Mouse (Mus musculus) erythroid progenitor cell, adult 5-6 weeks (primary cell): ENCODE results near the gene Arrdc5. TPM values are rescaled to one million over a fixed set of nuclear protein-coding genes. Genes with fewer than 3 reads are reported as not detected.

Experiments
- ATAC-seq: replicated peaks from 2 replicates; pipeline ENCODE4 v1.8.0; 2016; ENCODE audit warnings: moderate number of reproducible peaks, mild to moderate bottlenecking, moderate TSS enrichment, inconsistent platforms; ENCODE audit not compliant: poor library complexity, low FRiP score, severe bottlenecking
- total RNA-seq, 2 experiments: library from RNA; stranded (forward) in 1 of 2; stranded (reverse) in 1 of 2; fragments of 150-400 nt in 1 of 2; fragments of 186-747, 209-891 nt in 1 of 2; gene quantifications; 2 replicates each; pipeline versions ENCODE4 v1.2.3 to v1.2.4; 2015 to 2017; ENCODE audit warnings: low replicate concordance in 2 of 2

The Arrdc5 gene
- total RNA-seq, 2 experiments from 2014 or later = not detected

GRCm38 (mm10) chr17:56304718-56305117 is 4.6 kb upstream of the Arrdc5 start:
- no peak for ATAC-seq

GRCm38 (mm10) chr17:56303847-56304586 is 3.9 kb upstream of the Arrdc5 start:
- peak; percentile 84 for ATAC-seq

- ATAC-seq = peak; percentile 88
Observed at GRCm38 (mm10) chr17:56303160-56303846, 3.2 kb upstream of the Arrdc5 start, which contains the start of gene Uhrf1. Gene Uhrf1, plus strand, starts transcription at chr17:56303321.

GRCm38 (mm10) chr17:56302363-56302996 is 2.4 kb upstream of the Arrdc5 start:
- 0 out of 2 replicates have a peak, but pooled peaks have one; percentile 2 for ATAC-seq

GRCm38 (mm10) chr17:56298238-56298637 is 1.8 kb downstream of the Arrdc5 start:
- no peak for ATAC-seq

DNA sequence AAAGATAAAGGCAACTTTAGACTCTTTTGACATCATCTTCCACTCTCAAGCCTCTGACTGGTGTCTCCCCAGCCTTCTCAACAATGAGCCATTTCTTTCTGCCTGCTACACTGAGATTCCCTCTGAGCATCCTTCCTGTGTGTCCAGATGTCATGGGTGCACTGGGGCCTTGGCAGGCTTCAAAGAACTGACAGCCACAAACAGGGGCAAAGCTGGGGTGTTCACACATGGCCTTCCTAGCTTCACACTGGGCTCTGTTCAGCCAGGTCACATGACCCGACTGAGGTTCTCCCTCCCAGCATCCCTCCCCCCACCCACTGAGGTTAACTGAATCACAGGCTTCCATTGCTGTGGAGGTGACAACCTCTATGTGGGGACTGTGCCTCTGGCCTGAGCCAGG is 3.9 kb downstream of the Arrdc5 start:
- ATAC-seq = no peak

DNA sequence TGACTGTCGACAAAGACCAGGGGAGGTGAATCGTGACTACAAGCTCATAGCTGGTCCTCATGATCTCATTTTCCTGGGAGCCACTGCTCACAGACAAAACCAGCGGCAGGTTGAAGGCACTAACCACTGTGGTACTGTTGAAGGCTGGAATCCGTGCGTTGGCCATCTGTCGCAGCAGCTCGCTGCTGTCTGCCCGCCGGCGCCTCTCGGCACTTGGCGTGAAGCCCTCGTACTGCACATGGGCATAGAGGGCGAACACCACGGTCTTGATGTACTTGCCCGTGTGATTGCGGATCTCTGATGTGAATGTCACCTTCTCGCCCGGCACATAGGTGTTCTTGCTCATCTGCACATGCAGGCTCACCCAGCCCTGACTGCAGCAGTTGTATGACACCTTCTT is 5.8 kb downstream of the Arrdc5 start:
- ATAC-seq = no peak

DNA sequence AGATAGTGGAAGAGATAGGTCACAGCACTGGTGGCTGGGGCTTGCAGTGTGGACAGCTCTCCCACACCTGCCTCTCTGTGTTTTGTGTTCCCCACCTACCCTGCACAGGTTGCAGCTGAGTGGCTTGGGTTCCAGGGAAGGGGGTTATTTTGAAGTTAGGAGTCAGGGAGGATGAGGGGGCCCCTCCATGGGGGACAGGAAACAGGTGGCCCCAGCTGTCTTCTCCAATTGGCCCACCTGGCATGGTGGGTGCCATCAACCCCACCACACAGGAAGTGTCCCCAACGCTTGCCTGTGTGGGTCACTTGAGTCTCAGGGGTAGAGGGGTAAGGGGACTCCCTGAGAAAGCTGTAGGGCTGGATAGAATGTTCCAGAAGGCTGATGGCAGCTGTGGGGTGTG is 6.8 kb downstream of the Arrdc5 start:
- ATAC-seq = no peak

DNA sequence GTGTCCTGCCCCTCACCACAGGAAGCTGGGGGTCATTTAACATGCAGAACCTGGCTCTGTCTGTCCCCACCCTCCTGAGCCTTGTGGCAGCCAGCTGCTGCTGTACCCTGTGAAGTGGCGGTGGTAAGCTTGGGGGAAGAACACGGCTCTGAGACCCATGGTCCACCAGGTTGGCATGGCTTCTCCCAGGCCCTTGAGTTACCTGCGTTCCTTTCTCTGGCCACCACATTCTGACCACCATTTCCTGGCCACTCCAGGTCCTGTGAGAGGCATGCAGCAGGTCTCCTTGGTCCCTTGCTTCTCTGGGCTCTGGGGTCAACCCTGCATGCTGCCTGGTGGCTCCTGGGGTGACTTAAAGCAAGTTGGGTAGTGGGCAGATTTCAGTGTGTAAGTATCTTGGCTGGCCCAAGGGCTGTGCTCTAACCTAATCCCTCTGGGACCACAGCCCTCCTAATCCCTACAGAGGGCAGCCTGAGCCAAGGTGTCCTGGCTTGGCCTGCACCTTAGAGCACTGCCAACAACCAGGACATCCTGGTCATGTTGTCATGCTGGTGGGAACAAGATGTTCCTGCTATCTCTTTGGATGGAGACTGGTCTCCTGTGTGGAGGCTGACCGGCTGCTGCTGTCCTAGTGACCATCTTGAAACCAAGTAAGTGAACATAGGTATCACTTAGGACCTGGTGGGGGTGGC is 7.4 kb downstream of the Arrdc5 start, which contains the start of gene Plin3:
Plin3 (minus strand) TSS at position 343 of the 692 bp plus-strand sequence.
- no peak for ATAC-seq

- ATAC-seq = no peak
Observed at GRCm38 (mm10) chr17:56291826-56292475, 8.1 kb downstream of the Arrdc5 start.

GRCm38 (mm10) chr17:56291171-56291511 is 8.9 kb downstream of the Arrdc5 start:
- ATAC-seq = peak; percentile 81

DNA sequence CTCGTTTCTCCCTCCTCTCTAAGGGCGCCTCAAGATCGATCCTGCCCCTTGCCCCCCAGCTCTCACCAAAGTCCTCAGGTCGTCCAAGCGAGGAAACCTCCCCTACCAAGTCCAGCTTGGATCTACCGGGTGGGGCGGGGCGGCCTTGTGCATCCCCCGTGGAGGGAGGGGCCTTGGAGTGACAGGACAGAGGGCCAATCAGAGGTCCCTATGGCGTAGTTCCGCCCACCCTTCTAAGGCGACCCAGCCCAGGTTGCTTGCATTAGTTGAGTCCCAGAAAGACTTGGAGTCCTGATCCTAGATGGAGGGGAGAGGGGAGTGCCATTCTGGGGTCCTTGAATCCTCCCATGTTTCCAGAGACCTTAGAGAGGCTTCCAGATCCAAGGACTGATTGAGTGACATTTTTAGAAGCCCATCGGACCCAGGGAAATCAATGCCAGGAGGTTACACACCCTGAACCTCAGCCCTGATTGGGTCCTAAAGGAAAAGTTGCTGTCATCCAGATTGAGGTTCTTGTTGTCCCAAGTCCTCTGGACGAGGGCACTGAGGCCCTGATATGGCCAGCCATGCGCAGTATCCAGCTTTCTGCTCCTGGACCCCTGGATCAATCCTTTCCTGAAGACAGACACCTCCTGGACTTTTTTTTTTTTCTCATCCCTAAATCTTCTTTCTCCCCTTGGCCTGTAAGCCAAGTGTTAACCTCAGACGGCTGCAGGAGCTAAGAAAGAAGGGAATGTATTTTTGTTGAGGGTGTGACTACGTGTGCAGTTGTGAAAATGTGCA is 9.5 kb downstream of the Arrdc5 start:
- peak; percentile 66 for ATAC-seq

DNA sequence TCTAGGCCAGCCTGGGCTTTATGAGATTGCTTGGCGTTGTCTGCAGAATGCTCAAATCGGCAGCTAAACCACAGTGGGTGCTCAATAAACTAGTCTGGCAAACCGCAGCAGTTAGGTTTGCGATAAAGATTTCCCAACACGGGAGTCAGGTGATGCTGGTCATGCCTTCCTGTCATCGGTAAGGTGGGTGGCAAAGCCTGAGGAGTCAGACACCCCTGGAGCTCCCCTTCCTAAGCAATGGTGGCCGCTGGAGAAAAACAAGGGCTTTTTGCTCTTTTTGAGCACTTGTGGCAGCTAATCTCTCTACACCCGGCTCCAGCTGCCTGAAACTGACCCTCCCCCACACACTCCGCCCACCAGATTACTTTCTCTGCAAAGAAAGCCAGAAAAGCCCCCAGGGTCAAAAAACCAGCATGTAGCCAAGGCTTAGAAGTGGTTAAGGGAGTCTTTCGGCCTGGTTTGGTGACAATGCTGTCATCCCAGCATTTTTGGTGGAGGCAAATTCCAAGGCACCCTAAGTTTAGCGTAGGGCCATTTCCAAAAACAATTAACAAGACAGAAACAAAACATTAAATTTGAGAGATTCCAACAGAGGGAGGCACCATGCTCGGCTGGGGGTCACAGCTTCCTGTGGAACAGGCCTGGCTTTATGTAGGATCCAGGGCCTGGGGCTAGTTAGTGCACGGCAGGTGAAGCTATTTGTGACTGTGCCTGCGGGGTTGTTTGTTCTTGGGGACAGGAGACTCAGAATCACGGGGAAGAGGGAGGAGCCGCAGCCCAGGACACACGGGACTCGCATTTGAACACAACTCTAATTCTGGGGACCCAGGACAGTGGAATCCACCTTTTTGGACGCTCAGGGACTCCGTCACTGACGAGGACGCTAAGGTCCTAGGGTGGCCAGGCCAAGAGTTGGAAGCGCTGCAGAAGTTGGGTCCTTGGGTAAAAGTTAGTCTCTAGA is 10.4 kb downstream of the Arrdc5 start:
- ATAC-seq = no peak

DNA sequence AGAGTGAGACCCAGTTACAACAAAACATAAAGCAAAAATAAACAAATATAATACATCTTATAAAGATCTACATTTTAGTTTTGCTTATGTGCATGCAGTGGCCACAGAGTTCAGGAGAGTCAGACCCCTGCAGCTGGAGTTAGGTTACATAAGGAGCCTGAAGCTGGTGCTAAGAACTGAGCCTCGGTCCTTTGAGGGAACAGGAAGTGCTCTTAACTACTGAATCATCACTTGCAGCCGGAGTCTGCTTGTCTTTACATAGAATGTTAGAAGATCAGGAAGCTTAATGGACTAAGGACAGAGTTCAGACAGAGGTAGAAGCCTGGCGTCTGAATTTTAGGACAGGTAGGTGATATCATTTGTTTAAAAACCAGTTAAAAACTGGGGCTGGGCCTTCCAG is 11.2 kb downstream of the Arrdc5 start:
- no peak for ATAC-seq

DNA sequence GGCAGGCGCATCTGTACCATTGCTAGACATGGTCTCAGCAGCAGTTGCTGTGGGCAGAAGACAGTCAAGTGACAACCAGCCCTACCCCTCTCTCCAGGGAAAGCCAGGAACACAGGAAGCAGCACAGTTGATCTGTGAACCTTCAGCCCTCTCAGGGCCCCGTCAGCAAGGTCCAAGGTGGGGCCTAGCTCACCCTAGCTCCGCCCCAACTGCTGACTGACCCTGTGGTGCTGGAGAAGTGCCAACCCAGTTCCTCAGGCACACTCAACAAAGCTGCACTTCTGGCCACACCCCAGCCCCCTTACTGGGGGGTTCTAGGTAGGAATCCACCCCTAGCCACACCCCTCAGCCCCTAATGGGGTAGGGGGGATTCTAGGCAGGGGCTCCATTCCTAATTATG is 12.3 kb downstream of the Arrdc5 start:
- ATAC-seq = no peak

- no peak for ATAC-seq
Observed at GRCm38 (mm10) chr17:56285995-56286394, 14.1 kb downstream of the Arrdc5 start.

GRCm38 (mm10) chr17:56283316-56283715 is 16.8 kb downstream of the Arrdc5 start:
- ATAC-seq = no peak

DNA sequence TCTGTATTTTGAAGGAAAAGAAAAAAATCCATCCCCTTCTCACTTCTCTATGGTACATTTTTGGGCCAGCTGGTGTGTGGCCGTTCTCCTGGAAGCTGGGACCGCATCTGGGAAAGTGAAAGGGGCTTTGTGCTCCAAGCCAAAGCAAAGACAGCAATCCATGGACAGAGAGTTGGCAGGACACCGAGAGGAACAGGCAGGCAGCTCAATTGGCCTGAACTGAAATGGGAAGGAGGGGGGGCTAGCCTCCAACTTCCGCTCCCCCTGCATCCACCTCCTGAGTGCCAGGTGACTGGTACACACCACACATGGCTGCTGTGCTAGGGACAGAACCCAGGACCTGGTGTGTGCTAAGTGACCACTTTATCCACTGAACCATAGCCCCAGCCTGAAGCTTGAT is 17.3 kb downstream of the Arrdc5 start:
- no peak for ATAC-seq
